Mouse (Mus musculus): ENCODE data around the gene Meis2. TPM values are rescaled to one million over a fixed set of nuclear protein-coding genes. Genes with fewer than 3 reads are reported as not detected.
A peak's percentile ranks its signal among the peaks of the same experiment; 100 is the strongest.

Gene Meis2
- total RNA-seq, 2 experiments from 2014 or later, result 94.3 to 130 TPM

- DNase-seq (ENCODE audit: low spot score in 2 of 2), result peak in 1 of 2 experiments; percentile 12
- intact Hi-C loops (cut with DNase I), result loop anchor here (2.0 to 10.0 kb wide), 7 partner anchors 209 to 1589 kb away; no protein-coding TSS in a partner anchor
These were observed 211.4 kb downstream of the Meis2 start for GRCm38 (mm10) chr2:115854007-115854827.

DNA sequence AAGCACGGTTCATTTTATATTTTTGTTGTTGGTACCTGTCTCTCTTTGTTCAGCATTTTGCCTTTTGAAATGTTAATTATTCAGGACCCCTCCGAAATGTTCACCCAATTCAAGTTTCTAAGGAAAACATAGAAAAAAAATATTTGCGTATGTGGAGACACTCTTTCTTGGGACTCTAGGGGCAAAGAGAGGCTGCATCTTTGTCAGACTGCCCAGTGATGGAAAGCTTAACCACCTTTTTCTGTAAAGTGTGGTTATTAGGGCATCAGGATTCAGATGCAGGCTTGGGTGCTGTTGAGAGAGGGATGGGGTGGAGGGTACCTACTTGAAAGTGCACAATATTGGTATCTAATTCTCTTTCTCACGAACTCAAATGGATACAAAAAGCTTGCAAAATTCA lies 212.4 kb downstream of the Meis2 start:
- no peak for DNase-seq (ENCODE audit: low spot score in 2 of 2)
- intact Hi-C loops (cut with DNase I), result loop anchor here (5.0 to 10.0 kb wide), 5 partner anchors 252 to 1588 kb away; no protein-coding TSS in a partner anchor

DNA sequence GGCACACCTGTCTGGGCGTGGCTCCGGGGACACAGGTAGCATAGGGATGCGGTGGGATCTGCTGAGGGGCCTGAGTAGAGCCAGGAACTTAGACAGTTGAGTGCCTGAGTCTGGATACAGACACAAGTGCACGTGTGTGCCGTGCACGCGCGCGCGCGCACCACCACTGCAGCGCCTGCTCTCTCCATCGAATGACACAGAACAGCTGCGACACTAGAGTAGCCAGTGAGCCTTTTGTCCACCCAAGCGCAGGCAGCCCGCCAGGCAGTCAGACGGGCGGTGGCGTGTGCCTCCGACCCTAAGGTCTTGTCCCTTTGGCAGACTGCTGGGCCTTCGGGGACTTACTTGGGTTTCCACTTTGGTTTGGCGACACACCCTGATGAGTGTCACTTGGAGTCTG lies 213.0 kb downstream of the Meis2 start:
- peak; percentile 45 to 54 for DNase-seq (ENCODE audit: low spot score in 2 of 2)
- intact Hi-C loops (cut with DNase I), result loop anchor here (5.0 to 10.0 kb wide), 5 partner anchors 252 to 1588 kb away; no protein-coding TSS in a partner anchor

GRCm38 (mm10) chr2:115852109-115852508 lies 213.5 kb downstream of the Meis2 start:
- intact Hi-C loops (cut with DNase I), result loop anchor here (5.0 to 10.0 kb wide), 5 partner anchors 253 to 1587 kb away; no protein-coding TSS in a partner anchor
- DNase-seq (ENCODE audit: low spot score in 2 of 2), result no peak

GRCm38 (mm10) chr2:115850961-115851360 lies 214.7 kb downstream of the Meis2 start:
- no peak for DNase-seq (ENCODE audit: low spot score in 2 of 2)
- intact Hi-C loops (cut with DNase I), result loop anchor here (5.0 to 10.0 kb wide), 5 partner anchors 254 to 1586 kb away; no protein-coding TSS in a partner anchor

GRCm38 (mm10) chr2:115842821-115843220 lies 222.8 kb downstream of the Meis2 start:
- intact Hi-C loops (cut with DNase I), result no loop called here
- no peak for DNase-seq (ENCODE audit: low spot score in 2 of 2)

DNA sequence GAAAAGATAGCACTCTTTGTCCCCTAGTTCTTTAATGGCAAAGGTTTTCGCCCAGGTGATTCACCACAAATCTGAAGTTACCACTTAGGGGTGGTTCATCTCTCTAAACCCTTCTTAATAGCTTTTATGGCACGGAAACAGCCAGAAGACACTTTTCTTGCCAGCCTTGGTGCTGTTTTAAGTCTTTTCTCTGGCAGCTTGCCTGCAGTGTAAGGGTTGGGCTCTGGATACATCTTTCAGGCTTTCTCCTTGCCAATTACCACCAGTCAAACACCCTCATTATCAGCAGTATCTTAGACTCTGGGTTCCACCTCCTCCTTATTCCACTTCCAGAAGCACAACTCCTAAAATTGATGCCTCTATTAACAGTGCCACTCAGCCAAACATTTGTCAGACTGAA lies 229.6 kb downstream of the Meis2 start:
- intact Hi-C loops (cut with DNase I), result no loop called here
- DNase-seq (ENCODE audit: low spot score in 2 of 2), result no peak

DNA sequence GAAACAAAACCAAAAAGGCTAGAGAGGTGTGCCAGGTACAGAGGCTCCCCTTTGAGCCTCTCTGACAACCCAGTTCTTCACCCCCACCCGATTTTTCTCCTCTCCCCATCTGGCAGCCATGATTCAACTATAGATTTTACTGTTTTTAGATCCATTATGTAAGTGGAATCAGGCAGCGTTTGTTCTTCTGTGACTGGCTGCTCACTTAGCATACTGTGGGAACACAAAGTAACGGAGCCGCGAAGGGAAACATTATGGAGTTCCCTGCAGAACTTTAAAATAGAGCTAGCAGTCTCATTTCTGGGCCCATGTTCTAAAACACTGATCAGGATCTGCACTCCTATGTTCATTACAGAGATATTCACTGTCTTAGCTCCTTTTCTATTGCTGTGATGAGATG lies 243.3 kb downstream of the Meis2 start:
- peak; percentile 64 to 87 for DNase-seq (ENCODE audit: low spot score in 2 of 2)
- intact Hi-C loops (cut with DNase I), result loop anchor here (2.0 kb wide), 1 partner anchor 54 kb away; no protein-coding TSS in a partner anchor

DNA sequence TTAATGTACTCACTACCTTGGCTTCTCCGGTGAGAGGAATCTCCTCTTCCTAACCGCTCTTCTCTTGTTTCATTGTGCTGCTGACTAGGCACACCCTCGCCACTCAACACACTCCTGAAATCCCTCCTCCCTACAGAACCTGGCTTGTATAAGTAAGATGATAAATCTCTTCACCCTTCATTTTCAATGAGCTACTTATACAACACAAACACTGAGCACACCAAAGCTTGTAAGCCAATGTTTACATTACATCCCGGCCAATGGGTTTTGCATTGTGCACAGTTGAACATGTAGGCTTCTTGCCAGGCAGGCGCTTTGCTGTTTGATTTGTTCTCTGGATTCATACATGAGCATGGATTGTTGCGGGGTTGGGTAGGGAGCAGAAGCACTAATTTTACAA lies 247.7 kb downstream of the Meis2 start:
- DNase-seq (ENCODE audit: low spot score in 2 of 2), result no peak
- intact Hi-C loops (cut with DNase I), result no loop called here

- DNase-seq (ENCODE audit: low spot score in 2 of 2), result no peak
- intact Hi-C loops (cut with DNase I), result no loop called here
These were observed 251.9 kb downstream of the Meis2 start for GRCm38 (mm10) chr2:115813721-115814120.

DNA sequence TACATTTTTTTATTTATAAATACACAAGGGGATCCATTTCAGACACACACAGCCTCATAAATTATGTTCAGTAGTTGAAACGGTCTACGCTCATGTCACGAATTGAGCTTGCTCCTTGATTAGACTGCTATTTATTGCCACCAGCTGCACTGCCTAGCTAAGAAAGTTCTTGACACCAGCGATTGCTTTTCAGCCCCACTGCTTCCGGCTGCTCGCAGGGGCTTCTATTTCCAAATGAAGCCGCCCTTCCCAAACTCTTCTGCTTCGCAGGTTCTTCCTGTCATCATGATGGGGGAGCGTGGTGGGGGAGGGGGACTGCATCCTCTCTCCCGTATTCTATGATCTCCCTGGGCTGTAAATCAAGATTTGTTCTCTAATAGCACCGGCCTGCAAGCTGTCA lies 252.3 kb downstream of the Meis2 start:
- intact Hi-C loops (cut with DNase I), result no loop called here
- DNase-seq (ENCODE audit: low spot score in 2 of 2), result no peak

Data from left cerebral cortex, postnatal 25 days (tissue).